Mouse (Mus musculus): ENCODE measurements around the gene Ccdc13.

Gene Ccdc13

DNA sequence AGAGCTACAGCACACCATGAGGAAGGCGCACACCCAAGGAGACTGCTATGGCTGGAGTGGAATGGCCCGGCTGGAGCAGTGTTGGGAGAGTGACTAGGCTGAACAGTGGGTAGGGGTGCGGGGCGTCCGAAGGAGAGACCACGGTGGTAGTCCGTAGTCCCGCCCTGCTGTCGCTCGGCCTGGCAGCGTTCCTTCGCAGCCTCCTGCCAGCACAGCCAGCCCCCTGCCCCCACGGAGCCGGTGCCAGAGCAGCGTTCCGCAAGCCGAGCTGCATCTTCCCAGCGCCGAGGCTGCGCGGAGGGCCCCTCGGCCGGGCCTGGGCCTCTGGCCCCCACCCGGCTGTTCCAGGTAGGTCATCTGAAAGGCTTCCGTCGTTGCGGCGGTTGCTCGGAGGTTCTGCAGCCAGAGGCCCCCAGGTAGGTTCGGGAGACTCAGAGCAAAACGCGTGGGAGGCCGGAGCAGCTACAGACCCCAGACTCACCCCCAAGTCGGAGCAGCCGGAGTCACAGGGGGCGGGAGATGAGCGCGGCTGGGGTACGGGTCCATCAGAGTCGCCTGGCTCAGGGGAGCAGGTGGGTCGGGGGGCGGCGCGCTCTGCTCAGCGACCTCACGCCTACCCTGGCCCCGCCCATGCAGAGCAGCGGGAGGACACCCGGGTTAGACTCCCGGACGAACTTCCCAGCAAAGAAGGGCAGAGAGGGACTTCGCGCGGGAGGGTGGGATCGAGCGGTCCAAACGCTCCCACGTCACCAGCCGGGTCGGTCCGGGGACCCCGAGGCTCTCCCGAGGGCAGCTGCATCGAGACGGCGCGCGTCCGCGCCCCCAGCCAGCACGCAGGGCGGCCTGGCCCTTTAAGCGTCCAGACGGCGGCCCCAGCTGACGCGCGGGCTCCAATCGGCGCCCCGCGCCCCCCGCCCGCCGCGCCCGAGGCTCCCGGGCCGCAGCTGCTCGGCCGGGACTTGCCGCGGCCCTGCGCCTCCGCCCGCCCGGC, 79.9 kb downstream of the Ccdc13 start, which contains the start of gene Zfp651:
Zfp651 (plus strand) TSS at position 240 of the 991 bp plus-strand sequence.
- DNase-seq = peak; percentile 92

DNA sequence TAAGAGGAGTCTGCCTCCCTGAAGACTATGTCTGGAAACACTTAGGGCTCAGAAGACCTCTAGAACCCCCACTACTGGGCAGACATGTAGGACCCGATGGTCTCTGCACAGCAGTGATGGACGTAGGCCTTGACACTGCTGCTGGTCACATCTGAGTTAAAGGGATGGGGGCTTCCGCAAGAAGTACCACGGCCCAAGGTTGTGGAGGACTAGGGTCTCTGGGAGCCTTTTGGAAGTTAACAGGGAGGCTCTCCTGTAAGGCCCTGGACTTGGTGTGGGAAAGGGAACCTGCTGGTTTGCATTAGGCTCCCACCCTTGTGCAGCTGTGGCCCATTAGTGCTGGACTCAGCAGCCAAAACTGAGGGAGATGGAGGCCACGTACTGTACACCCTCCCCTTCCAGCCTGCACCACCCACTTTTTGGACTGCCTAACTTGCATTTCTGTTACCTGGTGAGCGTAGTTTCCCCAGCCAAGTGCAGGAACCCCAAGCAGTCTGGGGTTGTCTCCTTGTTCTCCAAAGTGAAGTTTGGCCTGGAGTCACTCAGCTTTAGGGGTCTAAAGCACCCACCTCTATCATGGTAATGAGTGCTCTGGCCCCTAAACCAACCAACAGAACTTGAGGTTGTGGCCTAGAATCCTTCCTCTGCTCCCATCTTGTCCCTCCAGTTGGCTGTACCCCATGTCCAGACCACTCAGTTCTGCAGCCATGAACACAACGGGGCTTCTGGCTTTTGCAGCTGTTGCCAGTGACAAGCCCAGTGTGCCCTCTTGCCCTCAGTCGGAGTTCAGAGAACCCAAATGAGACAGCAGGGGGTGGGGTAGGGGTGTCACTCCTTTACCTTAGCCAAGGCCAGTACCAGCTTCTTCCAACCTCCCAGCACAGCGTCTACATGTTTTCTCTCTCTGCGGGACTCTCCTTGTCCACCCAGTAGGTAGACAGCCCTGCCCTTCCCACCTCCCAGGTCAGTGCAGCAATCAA, 81.1 kb downstream of the Ccdc13 start:
- peak; percentile 46 for DNase-seq

DNA sequence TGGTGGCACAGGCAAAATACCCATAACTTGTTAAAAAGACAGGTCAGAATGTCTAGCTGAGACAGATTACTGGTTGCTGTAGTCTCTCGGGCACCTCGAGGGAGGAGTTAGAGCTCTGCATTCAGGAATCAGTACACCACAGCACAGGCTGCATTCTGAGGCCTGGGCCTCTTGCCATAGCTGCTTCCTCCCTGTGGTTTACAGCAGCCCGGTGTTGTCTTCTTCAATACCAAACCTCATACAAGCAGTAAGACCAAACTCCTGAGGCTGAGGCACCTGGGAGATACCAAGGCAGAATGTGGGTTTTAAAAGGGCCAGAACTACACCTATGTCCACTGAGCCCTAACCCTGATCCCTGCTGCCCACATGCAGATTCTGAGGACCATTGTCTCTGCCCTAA, 81.8 kb downstream of the Ccdc13 start:
- no peak for DNase-seq

DNA sequence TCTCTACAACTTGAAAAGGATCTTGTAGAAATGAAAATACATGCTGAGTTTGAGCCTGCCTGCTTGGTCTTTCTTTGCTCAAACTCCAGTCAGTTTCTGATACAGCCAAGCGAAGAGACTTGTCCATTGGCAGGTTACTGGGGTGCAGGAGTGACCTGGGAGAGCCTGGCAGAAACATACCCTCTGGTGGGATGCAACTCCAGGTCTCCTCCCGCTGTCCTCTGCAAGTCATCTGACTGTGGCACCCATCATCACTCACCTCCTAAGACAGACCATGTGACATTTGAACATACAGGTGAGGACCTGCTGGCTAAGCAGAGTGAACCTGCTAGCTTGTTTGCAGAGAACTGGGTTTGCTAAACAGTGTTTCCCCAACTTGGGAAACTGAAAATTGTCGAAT, 82.5 kb downstream of the Ccdc13 start:
- no peak for DNase-seq

GRCm38 (mm10) chr9:121754624-121755023, 84.6 kb downstream of the Ccdc13 start:
- no peak for DNase-seq

DNA sequence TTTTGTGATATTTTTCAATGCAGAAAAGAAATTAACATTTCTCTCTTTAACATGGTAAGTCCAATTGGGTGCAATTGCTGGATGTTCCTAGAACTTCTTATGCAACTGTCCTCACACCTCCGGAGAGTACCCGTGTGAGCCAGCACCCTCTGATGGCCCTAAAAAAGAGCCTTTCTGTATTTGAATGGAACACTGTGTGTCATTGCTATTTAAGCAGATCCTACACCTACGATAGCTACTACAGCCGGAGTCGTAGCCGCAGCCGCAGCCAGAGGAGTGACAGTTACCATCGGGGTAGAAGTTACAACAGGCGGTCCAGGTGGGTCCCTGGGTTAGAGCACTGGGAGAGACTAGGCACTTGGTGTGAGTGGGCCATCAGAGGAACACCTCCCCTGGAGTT, 86.5 kb downstream of the Ccdc13 start:
- no peak for DNase-seq

Measured in embryo, embryonic 11 days (tissue).